Mouse (Mus musculus): Measurements from ENCODE around the gene Siglec1. TPM values are rescaled to one million over a fixed set of nuclear protein-coding genes. Genes with fewer than 3 reads are reported as not detected.
"Not testable (repeated sequence)": the region's sequence is repeated elsewhere in the genome, so short reads cannot be mapped to it uniquely, and the experiment has no call there.

Gene Siglec1
- polyA plus RNA-seq, 1 experiment from 2014 or later: 0.33 TPM

DNA sequence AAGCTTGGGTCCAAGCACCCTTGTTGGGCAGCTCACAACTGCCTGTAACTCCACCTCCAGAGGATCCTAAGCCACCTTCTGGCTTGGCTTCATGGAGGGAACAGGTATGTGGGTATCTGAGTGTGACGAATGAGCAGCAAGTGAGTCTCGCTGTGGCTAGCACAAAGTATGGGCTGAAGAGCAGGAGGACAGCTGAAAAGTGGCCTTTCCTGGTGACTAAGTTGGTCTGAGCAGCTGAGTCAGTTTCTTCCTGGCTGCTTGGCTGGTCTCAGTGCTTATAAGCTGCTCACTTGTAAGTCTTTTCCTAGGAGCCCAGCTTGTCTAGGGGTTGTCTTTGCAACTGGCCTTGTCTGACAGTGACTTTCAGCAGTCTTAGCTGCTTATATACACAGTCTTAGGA is 50.2 kb downstream of the Siglec1 start:
- no peak overlapping the region for H3K4me3 ChIP-seq
- H3K27me3 ChIP-seq (replicated peaks): peaks cover 54% of the 10 kb centered on the region
- no peak overlapping the region for H3K4me2 ChIP-seq
- H3K9me3 ChIP-seq: peaks cover 7% of the 10 kb centered on the region; the same call in 1 of the 2 replicates
- WGBS: 92% methylated on average over 2 of the region's 2 CpGs
- H3K9ac ChIP-seq: no peak overlapping the region
- no peak for ATAC-seq (ENCODE audit: extremely low read depth, insufficient number of reproducible peaks, low FRiP score, low TSS enrichment)
- peaks cover 20% of the 10 kb centered on the region for H3K4me1 ChIP-seq
- H3K27ac ChIP-seq (replicated peaks): no peak overlapping the region
- H3K36me3 ChIP-seq: no peaks in the 10 kb centered on the region

DNA sequence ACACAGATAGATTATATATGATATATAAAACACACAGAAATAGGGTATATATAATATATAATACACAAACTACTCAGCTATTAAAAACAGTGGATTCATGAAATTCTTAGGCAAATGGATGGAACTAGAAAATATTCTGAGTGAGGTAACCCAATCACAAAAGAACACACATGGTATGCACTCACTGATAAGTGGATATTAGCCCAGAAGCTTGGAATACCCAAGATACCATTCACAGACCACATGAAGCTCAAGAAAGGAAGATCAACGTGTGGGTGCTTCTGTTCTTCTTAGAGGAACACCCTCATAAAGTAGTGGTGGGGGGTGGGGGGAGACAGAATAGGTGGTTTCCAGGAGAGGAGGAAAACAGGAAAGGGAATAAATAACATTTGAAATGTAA is 55.2 kb downstream of the Siglec1 start:
- H3K4me1 ChIP-seq: peaks cover 11% of the 10 kb centered on the region
- H3K27ac ChIP-seq (replicated peaks); H3K9me3 ChIP-seq; H3K9ac ChIP-seq; ATAC-seq (ENCODE audit: extremely low read depth, insufficient number of reproducible peaks, low FRiP score, low TSS enrichment); H3K4me3 ChIP-seq; H3K4me2 ChIP-seq: not testable (repeated sequence)
- peaks cover 16% of the 10 kb centered on the region for H3K36me3 ChIP-seq
- 37% methylated on average over 1 of the region's 1 CpGs for WGBS
- peaks cover 13% of the 10 kb centered on the region; the same call in 1 of the 2 replicates for H3K27me3 ChIP-seq (replicated peaks)

DNA sequence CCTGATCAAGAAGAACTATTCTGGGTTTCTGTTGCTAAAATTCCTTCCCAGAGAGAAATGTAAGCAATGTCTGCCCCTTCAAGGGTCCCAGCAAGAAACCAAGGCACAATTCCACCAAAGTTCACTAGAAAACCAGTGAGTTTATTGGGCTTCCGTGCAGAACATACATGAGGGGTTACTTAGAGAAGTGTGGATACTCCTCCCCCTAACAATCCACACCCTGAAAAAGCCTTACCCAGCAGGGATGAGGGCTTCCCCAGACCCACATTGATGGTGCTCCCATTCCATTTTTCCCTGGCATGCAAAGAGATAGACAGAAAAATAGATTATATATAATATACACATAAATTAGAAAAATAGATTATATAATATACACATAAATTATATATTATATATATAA is 55.6 kb downstream of the Siglec1 start:
- no peak for ATAC-seq (ENCODE audit: extremely low read depth, insufficient number of reproducible peaks, low FRiP score, low TSS enrichment)
- Histone ChIP-seq H3K27ac (replicated peaks) (no peak overlapping the region), H3K4me2 (no peak overlapping the region), H3K36me3 (peaks cover 20% of the 10 kb centered on the region), H3K4me3 (no peak overlapping the region), H3K9me3 (peaks cover 7% of the 10 kb centered on the region; the same call in 1 of the 2 replicates), H3K9ac (no peak overlapping the region), H3K27me3 (replicated peaks) (peaks cover 9% of the 10 kb centered on the region; the same call in 1 of the 2 replicates), H3K4me1 (peaks cover 11% of the 10 kb centered on the region)
- 73% methylated on average over 1 of the region's 1 CpGs for WGBS

- Histone ChIP-seq H3K9ac (no peak overlapping the region), H3K4me3 (no peak overlapping the region), H3K4me2 (no peak overlapping the region), H3K27me3 (replicated peaks) (0 out of 2 replicates have a peak, but pooled peaks cover 5% of the 10 kb centered on the region), H3K36me3 (peaks cover 24% of the 10 kb centered on the region), H3K4me1 (peaks cover 11% of the 10 kb centered on the region), H3K27ac (replicated peaks) (no peak overlapping the region), H3K9me3 (peaks cover 7% of the 10 kb centered on the region; the same call in 1 of the 2 replicates)
- ATAC-seq (ENCODE audit: extremely low read depth, insufficient number of reproducible peaks, low FRiP score, low TSS enrichment): no peak
- WGBS: 83% methylated on average over 2 of the region's 2 CpGs
Measured at GRCm38 (mm10) chr2:131030561-131030960, 56.0 kb downstream of the Siglec1 start.

DNA sequence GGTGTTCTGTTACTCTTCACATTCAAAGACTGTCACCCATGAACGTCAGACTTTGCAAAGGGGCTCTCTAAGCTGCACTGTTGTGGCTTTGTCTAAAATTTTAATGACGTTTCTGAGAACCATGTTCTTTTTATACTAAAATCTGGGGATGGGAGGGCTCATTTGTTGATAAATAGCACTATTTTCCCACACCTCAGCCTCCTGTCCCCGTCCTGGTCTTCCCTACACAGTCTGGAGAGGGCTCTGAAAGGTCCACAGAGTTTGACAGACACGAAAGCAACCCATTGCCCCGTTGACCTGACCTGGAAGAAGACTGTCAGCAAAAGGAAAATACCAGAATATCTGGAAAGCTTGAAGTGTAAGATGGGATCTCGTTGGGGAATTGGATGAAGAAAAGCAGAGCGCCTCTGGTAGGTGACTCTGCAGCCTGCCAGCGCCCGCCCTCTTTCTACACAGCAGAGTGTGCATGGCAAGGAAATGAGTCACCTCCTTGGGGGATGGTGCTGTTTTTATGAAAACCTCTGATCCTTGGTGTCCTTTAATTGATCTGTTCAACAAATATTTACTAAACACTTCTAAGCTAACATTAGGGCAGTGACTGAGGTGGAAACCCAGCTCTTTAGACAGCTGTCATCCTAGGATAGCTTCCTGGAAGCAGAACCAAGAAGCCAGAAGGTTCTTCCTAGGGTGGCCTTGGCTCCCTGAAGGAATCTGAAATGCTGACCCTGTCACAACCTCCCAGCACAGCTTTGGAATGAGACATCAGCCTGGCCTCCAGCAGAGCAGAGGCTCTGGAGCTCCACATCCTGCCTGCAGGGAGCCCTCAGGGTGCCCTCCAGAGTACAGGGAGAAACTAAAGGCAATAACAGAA is 57.3 kb downstream of the Siglec1 start:
- Histone ChIP-seq H3K4me3 (no peak overlapping the region), H3K27ac (replicated peaks) (peak overlapping the region; percentile 53), H3K4me2 (no peak overlapping the region), H3K9ac (no peak overlapping the region), H3K4me1 (peaks cover 11% of the 10 kb centered on the region), H3K27me3 (replicated peaks) (no peaks in the 10 kb centered on the region), H3K36me3 (peaks cover 32% of the 10 kb centered on the region), H3K9me3 (peaks cover 7% of the 10 kb centered on the region; the same call in 1 of the 2 replicates)
- 42% methylated on average over 9 of the region's 9 CpGs for WGBS
- no peak for ATAC-seq (ENCODE audit: extremely low read depth, insufficient number of reproducible peaks, low FRiP score, low TSS enrichment)

- no peaks in the 10 kb centered on the region for H3K9me3 ChIP-seq
- WGBS: 78% methylated on average over 3 of the region's 3 CpGs
- H3K36me3 ChIP-seq: peaks cover 54% of the 10 kb centered on the region
- H3K27me3 ChIP-seq (replicated peaks): no peaks in the 10 kb centered on the region
- peaks cover 11% of the 10 kb centered on the region for H3K4me1 ChIP-seq
- no peak overlapping the region for H3K4me2 ChIP-seq
- ATAC-seq (ENCODE audit: extremely low read depth, insufficient number of reproducible peaks, low FRiP score, low TSS enrichment): no peak
- H3K27ac ChIP-seq (replicated peaks): no peak overlapping the region
- no peak overlapping the region for H3K4me3 ChIP-seq
- H3K9ac ChIP-seq: no peak overlapping the region
Measured at GRCm38 (mm10) chr2:131026941-131027340, 59.6 kb downstream of the Siglec1 start.

- Histone ChIP-seq H3K4me1 (peaks cover 11% of the 10 kb centered on the region), H3K9me3 (no peaks in the 10 kb centered on the region), H3K9ac (no peak overlapping the region), H3K27me3 (replicated peaks) (no peaks in the 10 kb centered on the region), H3K36me3 (peaks cover 69% of the 10 kb centered on the region), H3K4me3 (no peak overlapping the region), H3K27ac (replicated peaks) (no peak overlapping the region), H3K4me2 (no peak overlapping the region)
- no peak for ATAC-seq (ENCODE audit: extremely low read depth, insufficient number of reproducible peaks, low FRiP score, low TSS enrichment)
- 72% methylated on average over 2 of the region's 2 CpGs for WGBS
Measured at GRCm38 (mm10) chr2:131025230-131025629, 61.3 kb downstream of the Siglec1 start.

Small RNAs within 50 kb of the gene (microRNA-seq; reads per million reads assigned to microRNA genes)
- gene Mir6973b: not detected

Other genes starting within 250 kb of the Siglec1 start
- gene 4930402H24Rik, start 180.4 kb downstream of the Siglec1 start, polyA plus RNA-seq (2015; fragmentation: Nextera tagmentation; extraction: Ambion mirVana): 44.5 and 46.0 TPM in 2 replicates
- 3.7 and 4.7 TPM in 2 replicates for gene Atrn, start 180.3 kb downstream of the Siglec1 start, polyA plus RNA-seq (2015; fragmentation: Nextera tagmentation; extraction: Ambion mirVana)
- gene Gfra4, start 43.7 kb downstream of the Siglec1 start, polyA plus RNA-seq (2015; fragmentation: Nextera tagmentation; extraction: Ambion mirVana): 3.2 and 3.4 TPM in 2 replicates
- gene Adam33, start 23.0 kb downstream of the Siglec1 start, polyA plus RNA-seq (2015; fragmentation: Nextera tagmentation; extraction: Ambion mirVana): 11.7 and 12.8 TPM in 2 replicates
- 8.1 and 8.4 TPM in 2 replicates for gene Hspa12b, start 40.5 kb upstream of the Siglec1 start, polyA plus RNA-seq (2015; fragmentation: Nextera tagmentation; extraction: Ambion mirVana)
- not detected in 2 replicates for gene Gm11037, start 46.7 kb upstream of the Siglec1 start, polyA plus RNA-seq (2015; fragmentation: Nextera tagmentation; extraction: Ambion mirVana)
- 69.0 and 71.4 TPM in 2 replicates for gene 1700037H04Rik, start 73.3 kb upstream of the Siglec1 start, polyA plus RNA-seq (2015; fragmentation: Nextera tagmentation; extraction: Ambion mirVana)
- 6.8 and 7.0 TPM in 2 replicates for gene Cenpb, start 93.3 kb upstream of the Siglec1 start, polyA plus RNA-seq (2015; fragmentation: Nextera tagmentation; extraction: Ambion mirVana)
- 36.6 and 41.2 TPM in 2 replicates for gene Cdc25b, start 100.2 kb upstream of the Siglec1 start, polyA plus RNA-seq (2015; fragmentation: Nextera tagmentation; extraction: Ambion mirVana)
- 1.3 and 1.5 TPM in 2 replicates for gene Spef1, start 100.5 kb upstream of the Siglec1 start, polyA plus RNA-seq (2015; fragmentation: Nextera tagmentation; extraction: Ambion mirVana)
- 32.0 and 35.2 TPM in 2 replicates for gene Ap5s1, start 120.3 kb upstream of the Siglec1 start, polyA plus RNA-seq (2015; fragmentation: Nextera tagmentation; extraction: Ambion mirVana)
- 18.8 and 20.1 TPM in 2 replicates for gene Mavs, start 147.3 kb upstream of the Siglec1 start, polyA plus RNA-seq (2015; fragmentation: Nextera tagmentation; extraction: Ambion mirVana)
- 20.8 and 25.1 TPM in 2 replicates for gene Pank2, start 175.7 kb upstream of the Siglec1 start, polyA plus RNA-seq (2015; fragmentation: Nextera tagmentation; extraction: Ambion mirVana)